Mouse (Mus musculus): ENCODE measurements around the gene Nr0b2. TPM values are rescaled to one million over a fixed set of nuclear protein-coding genes. Genes with fewer than 3 reads are reported as not detected.

Nr0b2 gene
- total RNA-seq, 2 experiments from 2014 or later: not detected

DNA sequence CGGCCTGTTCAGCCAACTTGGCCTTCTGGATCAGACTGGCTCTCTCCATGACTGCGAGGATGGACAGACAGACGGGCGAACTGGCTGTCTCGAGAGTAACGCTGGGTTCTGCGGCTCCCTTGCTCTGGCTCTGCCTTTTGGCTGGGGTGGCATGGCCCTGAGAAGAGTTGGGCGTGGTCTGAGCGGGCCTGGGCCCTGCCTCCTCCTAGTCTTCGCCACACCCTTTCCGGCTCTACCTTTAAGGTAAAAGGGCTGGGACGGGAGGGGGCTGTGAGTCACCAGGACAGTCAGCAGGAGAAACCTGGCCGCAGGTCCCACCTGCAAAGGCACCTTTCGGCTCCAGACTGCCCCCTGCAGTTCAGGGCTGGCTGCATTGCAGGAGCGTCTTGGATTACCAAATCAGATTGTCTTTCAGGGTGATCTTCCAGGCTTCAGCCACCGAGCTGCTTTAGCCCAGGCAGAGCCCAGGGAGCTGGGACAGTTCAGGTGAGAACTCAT lies 48.6 kb downstream of the Nr0b2 start, which contains the start of gene Sfn:
Gene Sfn (minus strand): TSS at position 448 of the 498 bp plus-strand sequence.
- intact Hi-C loops (cut with DNase I): no loop called here
- DNase-seq (ENCODE audit: low spot score in 2 of 2): no peak

DNA sequence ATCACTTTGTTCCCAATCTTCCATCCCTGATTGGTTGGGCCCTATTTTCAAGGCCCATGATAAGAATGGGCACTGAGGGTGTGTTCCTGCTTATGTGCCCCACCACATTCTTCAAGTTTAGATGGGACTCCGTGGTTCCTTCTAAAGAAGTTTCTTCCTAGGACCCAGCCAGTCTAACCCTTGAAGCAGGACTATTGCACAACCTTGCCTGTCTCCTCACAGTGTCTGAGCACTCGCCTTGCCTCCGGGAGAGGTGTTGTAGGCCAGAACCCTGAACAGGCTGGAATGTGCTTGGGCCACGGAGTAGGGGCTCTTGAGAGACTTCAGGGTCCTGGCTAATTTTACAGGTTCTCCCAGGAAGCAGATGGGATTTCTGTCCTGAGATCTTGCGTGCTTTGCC lies 49.9 kb downstream of the Nr0b2 start:
- DNase-seq (ENCODE audit: low spot score in 2 of 2): no peak
- intact Hi-C loops (cut with DNase I): no loop called here

DNA sequence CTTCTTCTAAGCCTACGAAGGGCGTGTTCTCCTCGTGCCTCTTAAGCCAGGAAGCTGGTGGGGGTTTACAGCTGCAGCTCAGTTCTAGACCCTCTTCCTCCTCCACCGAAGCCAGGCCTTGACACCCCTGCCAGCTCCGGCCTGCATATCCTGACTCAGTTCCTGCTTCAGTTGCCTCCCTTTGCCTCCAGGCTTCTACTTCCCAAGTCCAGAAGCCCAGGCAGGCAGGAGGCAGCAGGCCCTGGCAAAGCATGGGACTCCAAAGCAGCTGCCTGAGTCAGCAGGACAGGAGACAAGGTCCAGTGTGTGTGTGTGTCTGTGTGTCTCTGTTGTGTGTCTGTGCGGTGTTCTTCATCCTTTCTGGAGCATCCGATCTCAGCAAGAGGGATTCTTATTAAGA lies 51.0 kb downstream of the Nr0b2 start:
- intact Hi-C loops (cut with DNase I): no loop called here
- DNase-seq (ENCODE audit: low spot score in 2 of 2): no peak

DNA sequence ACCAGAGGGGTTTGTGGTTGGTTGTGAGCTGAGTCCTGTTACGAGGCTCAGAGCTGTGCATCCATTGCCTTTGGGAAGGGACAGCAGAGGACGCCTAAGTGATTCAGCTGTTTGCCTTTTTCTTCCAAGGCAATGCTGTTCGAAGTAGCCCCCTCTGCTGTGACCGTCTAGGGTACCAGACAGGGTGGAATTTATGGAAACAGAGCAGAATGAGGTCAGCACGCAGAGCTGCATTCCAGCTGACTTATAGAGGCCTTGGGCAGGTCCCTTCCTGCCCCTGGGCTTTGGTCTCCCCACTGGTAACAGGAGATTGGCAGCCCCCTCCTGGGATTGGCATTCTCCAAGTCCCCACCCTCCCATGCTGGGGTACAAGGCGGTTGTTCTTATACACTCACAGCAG lies 51.7 kb downstream of the Nr0b2 start:
- intact Hi-C loops (cut with DNase I): no loop called here
- no peak for DNase-seq (ENCODE audit: low spot score in 2 of 2)

DNA sequence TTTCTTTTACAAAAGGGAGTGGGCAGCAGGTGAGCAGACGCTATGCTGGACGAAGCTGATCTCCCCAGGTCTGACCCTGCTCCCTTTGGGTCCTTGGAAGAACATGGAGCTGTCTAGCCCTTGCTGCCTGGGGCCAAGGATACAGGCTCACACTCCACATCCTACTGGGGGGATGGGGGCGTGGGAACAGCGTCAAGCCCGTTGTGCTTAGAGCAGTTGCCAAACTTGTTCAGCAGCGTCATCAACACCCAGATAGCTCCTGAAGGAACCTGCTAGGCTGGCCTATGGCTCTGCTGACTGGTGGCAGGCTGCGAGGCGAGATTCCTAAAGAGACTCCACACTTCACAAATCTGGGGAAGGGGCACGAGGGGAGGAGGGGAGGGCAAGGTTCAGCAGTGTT lies 52.2 kb downstream of the Nr0b2 start:
- no peak for DNase-seq (ENCODE audit: low spot score in 2 of 2)
- intact Hi-C loops (cut with DNase I): no loop called here

Small RNA genes within 50 kb of the gene (microRNA-seq; reads per million reads assigned to microRNA genes)
- gene Gm23158: 0 reads per million in 2 experiments

Other genes with a start within 250 kb of the Nr0b2 start
- 10 to 100 TPM; 58.0 to 59.7 TPM for gene Wdtc1, start 199.9 kb upstream of the Nr0b2 start, total RNA-seq (2021)
- 10 to 100 TPM; 46.0 to 51.9 TPM for gene Slc9a1, start 183.7 kb upstream of the Nr0b2 start, total RNA-seq (2021)
- under 1 TPM in 1 of 2 experiments, not detected in 1; 0.21 TPM for gene Tent5b, start 73.2 kb upstream of the Nr0b2 start, total RNA-seq (2021)
- 100 to 1,000 TPM; 157 to 177 TPM for gene Trnp1, start 54.8 kb upstream of the Nr0b2 start, total RNA-seq (2021)
- gene Kdf1, start 34.4 kb upstream of the Nr0b2 start, total RNA-seq (2021): not detected
- 100 to 1,000 TPM; 129 TPM for gene Nudc, start 7.4 kb upstream of the Nr0b2 start, total RNA-seq (2021)
- gene Gpatch3, start 21.4 kb downstream of the Nr0b2 start, total RNA-seq (2021): 1 to 10 TPM; 6.5 to 7.3 TPM
- 10 to 100 TPM in 1 of 2 experiments, 1 to 10 TPM in 1; 9.8 to 10.9 TPM for gene Gpn2, start 31.0 kb downstream of the Nr0b2 start, total RNA-seq (2021)
- 1 to 10 TPM; 1.3 to 1.9 TPM for gene Sfn, start 48.8 kb downstream of the Nr0b2 start, total RNA-seq (2021)
- gene Zdhhc18, start 96.8 kb downstream of the Nr0b2 start, total RNA-seq (2021): 10 to 100 TPM; 30.9 to 40.6 TPM
- 1 to 10 TPM; 6.9 to 7.4 TPM for gene Pigv, start 119.3 kb downstream of the Nr0b2 start, total RNA-seq (2021)
- 10 to 100 TPM; 81.0 to 88.3 TPM for gene Arid1a, start 203.4 kb downstream of the Nr0b2 start, total RNA-seq (2021)

Measured in left cerebral cortex, postnatal 25 days (tissue).